Mouse (Mus musculus): ENCODE results near the gene Ltbr. TPM values are rescaled to one million over a fixed set of nuclear protein-coding genes. Genes with fewer than 3 reads are reported as not detected.
"Not testable (repeated sequence)": the region's sequence is repeated elsewhere in the genome, so short reads cannot be mapped to it uniquely, and the experiment has no call there.

Ltbr gene
- total RNA-seq, 2 experiments from 2014 or later, result 27.4 to 31.8 TPM

GRCm38 (mm10) chr6:125318981-125319918, 5.6 kb upstream of the Ltbr start:
- intact Hi-C loops (cut with DNase I), result no loop called here
- no peak for DNase-seq (ENCODE audit: low spot score)

GRCm38 (mm10) chr6:125317077-125317476, 3.4 kb upstream of the Ltbr start:
- no peak for DNase-seq (ENCODE audit: low spot score)
- intact Hi-C loops (cut with DNase I), result no loop called here

GRCm38 (mm10) chr6:125314746-125315145, 1.1 kb upstream of the Ltbr start:
- DNase-seq (ENCODE audit: low spot score), result no peak
- intact Hi-C loops (cut with DNase I), result loop anchor here (5.0 kb wide), 1 partner anchor 38 kb away; no protein-coding TSS in a partner anchor

- intact Hi-C loops (cut with DNase I), result loop anchor here (5.0 kb wide), 1 partner anchor 38 kb away; no protein-coding TSS in a partner anchor
- DNase-seq (ENCODE audit: low spot score), result no peak
Measured at GRCm38 (mm10) chr6:125314231-125314563, 512 bp upstream of the Ltbr start.

GRCm38 (mm10) chr6:125312581-125313355, 917 bp downstream of the Ltbr start:
- intact Hi-C loops (cut with DNase I), result loop anchor here (5.0 kb wide), 1 partner anchor 40 kb away; no protein-coding TSS in a partner anchor
- DNase-seq (ENCODE audit: low spot score), result no peak

- intact Hi-C loops (cut with DNase I), result loop anchor here (5.0 kb wide), 1 partner anchor 40 kb away; no protein-coding TSS in a partner anchor
- DNase-seq (ENCODE audit: low spot score), result no peak
Measured at GRCm38 (mm10) chr6:125312171-125312570, 1.5 kb downstream of the Ltbr start.

GRCm38 (mm10) chr6:125309406-125309805, 4.3 kb downstream of the Ltbr start:
- intact Hi-C loops (cut with DNase I), result no loop called here
- no peak for DNase-seq (ENCODE audit: low spot score)

- DNase-seq (ENCODE audit: low spot score), result no peak
- intact Hi-C loops (cut with DNase I), result no loop called here
Measured at GRCm38 (mm10) chr6:125308921-125309320, 4.8 kb downstream of the Ltbr start.

GRCm38 (mm10) chr6:125307091-125307490, 6.6 kb downstream of the Ltbr start:
- no peak for DNase-seq (ENCODE audit: low spot score)
- intact Hi-C loops (cut with DNase I), result no loop called here

GRCm38 (mm10) chr6:125305465-125305864, 8.2 kb downstream of the Ltbr start:
- intact Hi-C loops (cut with DNase I), result no loop called here
- no peak for DNase-seq (ENCODE audit: low spot score)

- DNase-seq (ENCODE audit: low spot score); intact Hi-C loops (cut with DNase I): not testable (repeated sequence)
Measured at GRCm38 (mm10) chr6:125304408-125304807, 9.3 kb downstream of the Ltbr start.

- intact Hi-C loops (cut with DNase I), result no loop called here
- DNase-seq (ENCODE audit: low spot score), result no peak
Measured at GRCm38 (mm10) chr6:125303242-125303641, 10.4 kb downstream of the Ltbr start.

- no peak for DNase-seq (ENCODE audit: low spot score)
- intact Hi-C loops (cut with DNase I), result no loop called here
Measured at GRCm38 (mm10) chr6:125302231-125302982, 11.3 kb downstream of the Ltbr start.

GRCm38 (mm10) chr6:125300982-125301381, 12.7 kb downstream of the Ltbr start:
- DNase-seq (ENCODE audit: low spot score), result no peak
- intact Hi-C loops (cut with DNase I), result no loop called here

GRCm38 (mm10) chr6:125297149-125297820, 16.4 kb downstream of the Ltbr start:
- intact Hi-C loops (cut with DNase I), result no loop called here
- DNase-seq (ENCODE audit: low spot score), result no peak

GRCm38 (mm10) chr6:125294049-125294448, 19.6 kb downstream of the Ltbr start:
- DNase-seq (ENCODE audit: low spot score), result no peak
- intact Hi-C loops (cut with DNase I), result no loop called here

GRCm38 (mm10) chr6:125292256-125292655, 21.4 kb downstream of the Ltbr start:
- DNase-seq (ENCODE audit: low spot score), result no peak
- intact Hi-C loops (cut with DNase I), result no loop called here

- intact Hi-C loops (cut with DNase I), result no loop called here
- no peak for DNase-seq (ENCODE audit: low spot score)
Measured at GRCm38 (mm10) chr6:125291329-125291728, 22.4 kb downstream of the Ltbr start.

GRCm38 (mm10) chr6:125288730-125289129, 25.0 kb downstream of the Ltbr start:
- DNase-seq (ENCODE audit: low spot score), result no peak
- intact Hi-C loops (cut with DNase I), result no loop called here

- intact Hi-C loops (cut with DNase I), result no loop called here
- DNase-seq (ENCODE audit: low spot score), result no peak
Measured at GRCm38 (mm10) chr6:125286944-125287343, 26.7 kb downstream of the Ltbr start.
